Mouse (Mus musculus) limb, embryonic 14.5 days (tissue): ENCODE results near the gene Prm2. TPM values are rescaled to one million over a fixed set of nuclear protein-coding genes. Genes with fewer than 3 reads are reported as not detected.

Source experiments
- ATAC-seq: fragments of 200-750 bp; cut with Nextera tagmentation; 2 replicates; pipeline ENCODE4 v1.8.0; 2017; ENCODE audit warnings: low read depth, moderate number of reproducible peaks, moderate TSS enrichment; ENCODE audit not compliant: low FRiP score
- DNase-seq: peaks from one replicate; pipeline ENCODE4 v3.0.0-alpha.2; 2015; ENCODE audit warnings: low spot score
- H3K27ac ChIP-seq: fragments of 300-500 bp; sonication (generic); replicated peaks from 2 replicates; pipeline ENCODE4 v1.5.1; 2014; ENCODE audit warnings: low read depth, mild to moderate bottlenecking, low read length, moderate library complexity, mixed read lengths
- H3K27me3 ChIP-seq: fragments of 300-500 bp; sonication (generic); 2 replicates; pipeline ENCODE4 v1.6.1; 2014; ENCODE audit warnings: low read length, mixed read lengths; ENCODE audit not compliant: control insufficient read depth, insufficient read depth
- H3K36me3 ChIP-seq: fragments of 300-500 bp; sonication (generic); 2 replicates; pipeline ENCODE4 v1.6.1; 2014; ENCODE audit warnings: mild to moderate bottlenecking, low read length, moderate library complexity, mixed read lengths; ENCODE audit not compliant: control insufficient read depth, insufficient read depth
- H3K4me1 ChIP-seq: fragments of 300-500 bp; sonication (generic); 2 replicates; pipeline ENCODE4 v1.6.1; 2014; ENCODE audit warnings: antibody characterized with exemption, low read length, mixed read lengths; ENCODE audit not compliant: control insufficient read depth, insufficient read depth
- H3K4me2 ChIP-seq: fragments of 300-500 bp; sonication (generic); replicated peaks from 2 replicates; pipeline ENCODE4 v1.6.1; 2014; ENCODE audit warnings: low read depth, mild to moderate bottlenecking, low read length, moderate library complexity; ENCODE audit not compliant: severe bottlenecking
- H3K4me3 ChIP-seq: fragments of 300-500 bp; sonication (generic); replicated peaks from 2 replicates; pipeline ENCODE4 v1.5.1; 2014; ENCODE audit warnings: low read length
- H3K9ac ChIP-seq: fragments of 300-500 bp; sonication (generic); 2 replicates; pipeline ENCODE4 v1.6.1; 2014; ENCODE audit warnings: mild to moderate bottlenecking, low read depth, low read length, moderate library complexity; ENCODE audit not compliant: severe bottlenecking
- H3K9me3 ChIP-seq: fragments of 300-500 bp; sonication (generic); 2 replicates; pipeline ENCODE4 v1.6.1; 2016; ENCODE audit warnings: low read length; ENCODE audit not compliant: control insufficient read depth
- POLR2A ChIP-seq: fragments of 200-500 bp; IDR thresholded peaks from 2 replicates; pipeline ENCODE4 v1.8.0; 2012; ENCODE audit warnings: inconsistent platforms, mild to moderate bottlenecking, moderate library complexity, borderline replicate concordance; ENCODE audit not compliant: insufficient read depth, insufficient read length; ENCODE audit errors: extremely low read depth
- WGBS: fragments of 180-500 bp; shearing (Covaris S2); extraction: QIAGEN DNeasy Blood & Tissue Kit; methylation state at CpG from one replicate; pipeline ENCODE4 v1.1.7; 2014; 5-methylcytosine and 5-hydroxymethylcytosine counted together
- polyA plus RNA-seq, 2 experiments: library from polyadenylated mRNA; depleted of rRNA in 1 of 2; stranded (reverse) in 1 of 2; unstranded in 1 of 2; fragments of >200 nt; fragmentation: Nextera tagmentation in 1 of 2; extraction: Ambion mirVana in 1 of 2; gene quantifications; 2 replicates each; pipeline versions ENCODE4 v1.2.1 to v1.2.3; 2012 to 2014

The Prm2 gene
- polyA plus RNA-seq, 2 experiments = not detected

DNA sequence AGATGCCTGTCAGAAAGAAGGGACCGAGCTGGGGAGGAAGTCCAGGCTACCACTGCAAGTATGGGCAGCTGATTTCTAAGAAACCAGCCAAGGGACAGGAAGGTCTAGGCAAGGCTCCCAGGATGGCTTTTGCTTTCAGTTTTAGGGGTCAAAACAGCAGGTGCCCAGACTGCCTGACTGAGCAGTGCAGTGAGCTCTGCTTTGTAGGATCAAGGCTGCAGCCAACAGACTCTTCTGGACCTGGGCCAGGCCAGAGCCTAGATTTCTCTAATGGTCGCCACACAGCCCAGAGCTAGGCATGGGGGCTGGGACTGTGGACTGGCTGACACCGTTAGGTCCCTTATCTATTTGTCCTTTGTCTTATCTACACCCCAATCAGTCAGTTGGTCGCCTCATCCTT lies 21.2 kb downstream of the Prm2 start:
- no peak for ATAC-seq
- Histone ChIP-seq H3K4me3 (no peak overlapping the region), H3K4me1 (no peaks in the 10 kb centered on the region; the same call in 1 of the 2 replicates), H3K27me3 (no peaks in the 10 kb centered on the region), H3K27ac (no peak overlapping the region), H3K4me2 (no peak overlapping the region), H3K9me3 (no peaks in the 10 kb centered on the region), H3K36me3 (no peaks in the 10 kb centered on the region), H3K9ac (no peak overlapping the region)
- DNase-seq = no peak
- WGBS = 69% methylated on average over 4 of the region's 4 CpGs
- TF ChIP-seq POLR2A = no peak

DNA sequence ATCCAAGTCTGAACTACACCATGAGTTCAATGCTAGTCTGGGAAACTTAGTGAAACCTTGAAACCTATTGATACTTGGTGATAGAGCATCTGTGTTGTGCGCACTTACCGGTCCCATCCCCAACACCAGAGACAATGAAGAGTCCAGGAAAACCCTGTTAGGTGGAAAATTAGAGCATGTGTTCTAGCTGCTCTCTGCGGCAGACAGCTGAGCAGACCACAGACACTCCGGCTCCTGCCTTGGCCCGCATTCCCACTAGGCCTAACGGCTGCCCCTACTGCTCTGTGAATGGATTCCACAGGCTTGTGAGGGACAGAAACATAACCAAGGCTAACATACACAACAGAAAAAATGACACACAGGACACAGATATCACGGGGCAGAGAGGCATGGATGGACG lies 22.4 kb downstream of the Prm2 start:
- no peak for ATAC-seq
- H3K9ac ChIP-seq = no peak overlapping the region
- H3K9me3 ChIP-seq = no peaks in the 10 kb centered on the region
- DNase-seq = no peak
- 71% methylated on average over 8 of the region's 8 CpGs for WGBS
- no peak overlapping the region for H3K27ac ChIP-seq
- no peak overlapping the region for H3K4me3 ChIP-seq
- H3K36me3 ChIP-seq = no peaks in the 10 kb centered on the region
- no peak for TF ChIP-seq POLR2A
- H3K27me3 ChIP-seq = no peaks in the 10 kb centered on the region
- H3K4me1 ChIP-seq = no peaks in the 10 kb centered on the region; the same call in 1 of the 2 replicates
- H3K4me2 ChIP-seq = no peak overlapping the region

DNA sequence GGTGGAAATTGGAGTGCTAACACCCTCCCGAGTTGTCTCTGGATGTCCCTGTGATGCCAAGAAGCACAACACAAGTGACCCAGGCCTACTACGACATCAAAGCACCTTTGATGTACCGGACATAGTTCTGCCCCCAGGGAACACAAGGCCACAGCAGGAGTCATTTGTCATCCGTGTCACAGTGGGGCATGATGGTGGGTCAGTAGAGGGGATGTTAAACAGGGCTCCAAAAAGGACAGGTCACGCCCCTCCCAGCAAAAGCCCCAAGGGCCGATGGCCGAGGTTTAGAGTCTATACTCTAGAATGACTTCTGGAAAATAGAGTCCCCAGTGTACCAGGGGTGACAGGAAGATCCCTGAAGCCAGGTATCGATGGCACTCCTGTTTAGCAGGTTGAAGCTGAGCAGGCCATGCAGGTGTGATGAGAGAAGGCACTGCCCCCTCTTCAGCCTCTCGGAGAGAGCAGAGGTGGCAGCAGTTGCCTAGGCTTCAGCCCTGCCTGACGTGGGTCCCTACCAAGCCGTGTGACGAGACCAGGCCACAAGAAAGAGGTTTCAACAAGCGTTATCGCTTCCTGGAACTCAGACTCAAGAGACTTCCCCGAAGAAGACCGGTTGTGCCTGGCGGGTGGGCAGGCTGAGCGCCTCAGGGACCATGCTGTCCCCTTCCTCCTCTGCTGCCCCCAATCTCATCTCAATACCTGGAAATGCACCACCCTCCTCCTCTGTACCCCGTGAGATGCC lies 24.0 kb downstream of the Prm2 start:
- DNase-seq (no peak), ATAC-seq (no peak)
- Histone ChIP-seq H3K4me3 (no peak overlapping the region), H3K27ac (no peak overlapping the region), H3K9ac (no peak overlapping the region), H3K36me3 (no peaks in the 10 kb centered on the region), H3K9me3 (no peaks in the 10 kb centered on the region), H3K27me3 (no peaks in the 10 kb centered on the region), H3K4me1 (no peaks in the 10 kb centered on the region; the same call in 1 of the 2 replicates), H3K4me2 (no peak overlapping the region)
- 50% methylated on average over 19 of the region's 19 CpGs for WGBS
- no peak for TF ChIP-seq POLR2A

DNA sequence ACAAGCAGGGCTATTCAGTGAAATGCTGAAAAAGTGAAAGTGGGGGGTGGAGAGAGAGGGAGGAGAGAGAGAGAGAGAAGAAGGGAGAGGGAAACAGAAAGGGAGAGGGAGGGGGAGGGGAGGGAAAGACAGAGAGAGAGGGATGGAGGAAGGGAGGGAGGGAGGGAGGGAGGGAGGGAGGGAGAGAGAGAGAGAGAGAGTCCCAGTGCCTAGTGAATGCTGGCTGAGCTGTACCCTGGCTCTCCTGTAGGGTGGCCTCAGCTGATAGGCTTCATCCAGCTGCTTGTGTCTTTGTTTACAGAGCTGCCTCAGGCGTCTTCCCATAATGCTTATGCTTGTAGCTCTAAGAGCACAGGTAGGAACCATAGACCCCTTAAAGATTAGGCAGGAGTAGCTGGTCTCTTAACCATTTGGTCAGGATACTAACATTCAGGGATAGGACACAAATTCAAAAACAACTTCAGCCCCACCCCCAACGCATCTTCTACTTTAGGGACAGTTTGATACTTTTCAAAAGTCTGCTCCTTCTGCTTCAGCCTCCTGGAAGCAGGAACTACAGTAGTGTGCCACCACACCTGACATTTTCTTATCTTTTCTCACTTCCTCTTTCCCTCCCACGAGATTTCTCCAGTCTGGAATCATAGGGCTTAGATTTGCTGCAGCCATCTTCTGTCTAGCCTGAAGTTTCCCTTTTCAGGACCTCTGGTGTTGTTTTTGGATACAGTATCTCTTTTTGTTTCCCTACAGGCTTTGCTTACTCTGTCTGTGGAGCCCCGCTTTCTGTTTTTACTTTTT lies 25.2 kb downstream of the Prm2 start:
- no peak overlapping the region for H3K4me2 ChIP-seq
- 53% methylated on average over 4 of the region's 4 CpGs for WGBS
- H3K9me3 ChIP-seq = no peaks in the 10 kb centered on the region
- H3K4me1 ChIP-seq = no peaks in the 10 kb centered on the region; the same call in 1 of the 2 replicates
- H3K4me3 ChIP-seq = no peak overlapping the region
- no peak for TF ChIP-seq POLR2A
- no peak for DNase-seq
- H3K27me3 ChIP-seq = no peaks in the 10 kb centered on the region
- no peak overlapping the region for H3K27ac ChIP-seq
- ATAC-seq = no peak; the same call in 1 of the 2 replicates
- H3K36me3 ChIP-seq = no peaks in the 10 kb centered on the region
- no peak overlapping the region for H3K9ac ChIP-seq

DNA sequence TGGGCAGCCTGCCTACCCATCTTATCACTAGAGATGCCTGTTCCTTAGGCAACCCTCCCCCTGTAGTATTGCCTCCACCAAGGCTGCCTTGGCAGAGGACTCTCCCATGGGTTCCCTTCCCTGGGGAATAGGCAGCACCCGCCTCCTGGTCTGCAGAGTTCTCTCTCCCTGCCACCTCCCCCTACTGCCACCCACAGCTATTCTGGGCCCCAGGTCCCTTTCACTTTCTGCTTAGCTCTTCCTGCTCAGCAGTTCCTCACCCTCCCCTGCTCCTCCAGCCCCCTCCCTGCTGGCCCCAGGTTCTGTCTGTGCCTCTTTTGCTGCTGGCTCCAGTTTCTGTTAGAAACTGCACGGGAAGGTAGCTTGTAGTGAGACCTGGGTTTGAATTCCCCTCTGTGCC lies 26.3 kb downstream of the Prm2 start:
- H3K4me2 ChIP-seq = no peak overlapping the region
- H3K4me1 ChIP-seq = no peaks in the 10 kb centered on the region; the same call in 1 of the 2 replicates
- DNase-seq (no peak), ATAC-seq (no peak)
- H3K9ac ChIP-seq = no peak overlapping the region
- H3K36me3 ChIP-seq = no peaks in the 10 kb centered on the region
- 50% methylated on average over 2 of the region's 2 CpGs for WGBS
- H3K27me3 ChIP-seq = no peaks in the 10 kb centered on the region
- no peak overlapping the region for H3K4me3 ChIP-seq
- no peak for TF ChIP-seq POLR2A
- H3K9me3 ChIP-seq = no peaks in the 10 kb centered on the region
- no peak overlapping the region for H3K27ac ChIP-seq
